Mouse (Mus musculus) cerebellum, adult 18-20 months (tissue): Measurements from ENCODE around the gene Xpo6.

Source experiments
- DNase-seq, 2 experiments: peaks; one replicate each; pipeline ENCODE4 v3.0.0; 2021

The Xpo6 gene

DNA sequence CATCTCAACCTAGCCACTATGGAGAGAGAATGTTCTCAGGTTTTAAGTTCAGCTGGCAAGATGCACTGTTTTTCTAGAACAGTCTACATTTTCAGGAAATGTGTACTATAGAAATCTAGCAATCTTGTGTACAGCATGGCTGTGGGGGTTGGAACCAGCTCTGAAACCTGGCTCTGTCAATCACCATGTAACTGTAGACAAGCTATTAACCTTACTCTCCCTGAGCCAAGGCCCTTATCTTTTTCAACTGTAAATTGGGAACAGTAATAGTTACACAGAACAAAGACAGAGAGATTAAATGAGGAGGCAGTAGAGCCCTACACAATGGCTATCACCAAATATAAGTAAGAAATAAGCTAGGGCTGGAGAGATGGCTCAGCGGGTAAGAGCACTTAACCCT is 8.8 kb downstream of the Xpo6 start:
- DNase-seq: no peak

- DNase-seq: no peak
These were observed 10.8 kb downstream of the Xpo6 start for GRCm38 (mm10) chr7:126189517-126189916.

DNA sequence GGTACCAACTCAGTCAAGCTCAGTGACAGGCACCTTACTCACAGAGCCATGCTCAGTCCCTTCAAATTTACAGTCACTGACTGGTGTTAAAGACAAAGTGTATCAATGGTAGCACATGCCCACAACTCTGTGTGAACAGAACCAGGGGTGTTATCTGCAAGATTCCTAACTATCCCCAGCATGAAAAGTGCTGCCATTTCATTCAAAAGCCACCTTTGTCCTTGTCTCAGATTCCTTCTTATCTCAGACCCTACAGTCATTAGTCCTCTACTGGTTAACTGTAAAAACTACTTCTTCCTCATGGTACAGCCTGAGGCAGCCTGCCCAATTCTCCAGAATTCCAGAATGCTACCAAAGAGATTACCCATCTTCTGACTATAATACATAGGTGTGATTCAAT is 14.3 kb downstream of the Xpo6 start:
- DNase-seq: no peak

DNA sequence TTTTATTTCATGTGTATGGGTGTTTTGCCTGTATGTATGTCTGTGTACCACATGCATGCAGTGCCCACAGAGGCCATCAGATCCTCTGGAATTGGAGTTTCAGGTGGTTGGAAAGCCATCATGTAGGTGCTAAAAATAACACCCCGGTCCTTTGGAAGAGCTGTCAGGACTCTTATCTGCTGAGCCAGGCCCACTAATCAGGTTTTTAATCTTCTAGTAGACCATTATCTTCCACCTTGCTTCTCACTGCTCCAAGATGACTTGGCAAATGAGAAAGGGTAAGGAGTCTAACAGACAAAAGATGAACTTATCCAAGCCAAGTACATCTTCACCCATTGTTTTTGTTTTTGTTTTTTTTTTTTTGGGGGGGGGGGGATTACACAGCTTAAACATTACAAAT is 16.7 kb downstream of the Xpo6 start:
- DNase-seq: no peak

DNA sequence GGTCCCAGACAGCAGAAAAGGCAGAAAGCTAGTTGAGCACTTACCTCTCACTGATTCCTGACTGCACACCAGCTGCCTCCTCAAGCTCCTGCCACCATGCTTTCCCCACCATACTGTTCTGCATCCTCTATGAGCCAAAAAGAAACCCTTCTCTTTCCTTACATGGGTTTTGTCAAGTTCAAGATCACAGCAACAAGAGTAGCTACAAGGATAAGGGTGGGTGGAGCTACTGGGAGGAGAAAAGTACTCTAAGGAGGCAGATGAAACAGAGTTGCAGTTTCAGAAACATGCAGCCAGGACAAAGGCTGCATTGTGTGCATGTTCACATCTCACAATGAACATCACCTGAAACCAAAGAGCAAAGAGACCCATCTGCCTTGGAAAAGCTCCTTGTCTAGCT is 18.8 kb downstream of the Xpo6 start:
- no peak for DNase-seq

GRCm38 (mm10) chr7:126180956-126181355 is 19.3 kb downstream of the Xpo6 start:
- DNase-seq: no peak

DNA sequence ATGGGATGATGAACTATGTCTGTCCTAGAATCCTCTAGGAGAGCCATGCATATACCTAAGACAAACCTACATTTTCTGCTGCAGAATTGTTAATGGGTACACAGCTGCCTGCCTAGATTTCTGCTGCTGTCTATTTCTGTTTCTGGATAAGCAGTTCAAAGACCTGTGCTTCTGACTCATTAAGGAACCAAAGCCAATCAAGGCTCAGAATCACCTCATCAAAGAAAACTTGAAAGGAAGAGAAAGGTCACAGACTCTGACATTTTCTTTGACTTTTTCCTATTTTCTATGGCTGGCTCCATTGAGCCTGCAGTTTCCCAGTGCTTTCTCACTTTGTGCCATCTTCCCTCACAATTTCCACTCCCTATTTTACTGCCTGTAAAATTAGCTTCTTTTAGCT is 21.5 kb downstream of the Xpo6 start:
- no peak for DNase-seq

- no peak for DNase-seq
These were observed 24.3 kb downstream of the Xpo6 start for GRCm38 (mm10) chr7:126175999-126176398.

DNA sequence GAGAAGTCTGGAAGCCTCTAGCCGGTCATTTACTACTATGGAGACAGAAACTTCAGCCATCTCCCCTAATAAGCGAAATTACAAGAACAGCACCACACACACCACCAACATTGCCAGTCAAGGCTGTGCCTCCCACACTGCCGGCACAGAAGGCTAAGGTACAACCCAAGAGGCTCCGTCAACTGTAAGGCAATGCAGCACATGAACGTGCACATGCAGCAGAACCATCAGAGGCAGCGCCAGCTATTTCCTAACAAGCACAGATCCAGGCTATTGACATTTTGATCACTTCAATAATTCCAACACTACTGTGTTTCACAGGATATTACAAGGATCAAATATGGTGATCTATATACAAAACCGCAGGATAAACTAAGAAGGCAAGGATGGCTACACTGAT is 24.8 kb downstream of the Xpo6 start:
- no peak for DNase-seq

DNA sequence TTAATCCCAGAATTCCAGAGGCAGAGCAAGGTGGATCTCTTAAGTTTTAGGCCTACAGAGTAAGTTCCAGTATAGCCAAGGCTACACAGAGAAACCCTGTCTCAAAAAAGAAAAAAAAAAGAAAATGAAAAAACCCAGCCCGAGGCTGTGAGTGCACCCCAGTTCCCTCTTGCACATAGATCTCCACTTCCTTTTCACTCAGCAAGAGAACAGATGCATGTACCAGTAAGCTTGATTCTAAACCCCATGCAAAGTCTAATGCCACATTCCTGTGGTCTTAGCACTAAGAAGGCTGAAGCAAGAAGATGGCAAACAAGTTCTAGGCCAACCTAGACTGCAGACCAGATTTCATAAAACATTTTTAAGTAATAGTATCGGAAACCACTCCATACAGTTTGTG is 25.4 kb downstream of the Xpo6 start:
- no peak for DNase-seq

GRCm38 (mm10) chr7:126172001-126172400 is 28.3 kb downstream of the Xpo6 start:
- DNase-seq: no peak

- no peak for DNase-seq
These were observed 31.7 kb downstream of the Xpo6 start for GRCm38 (mm10) chr7:126168584-126168983.

GRCm38 (mm10) chr7:126167426-126167825 is 32.9 kb downstream of the Xpo6 start:
- no peak for DNase-seq

GRCm38 (mm10) chr7:126166571-126166970 is 33.7 kb downstream of the Xpo6 start:
- no peak for DNase-seq

GRCm38 (mm10) chr7:126158238-126158637 is 42.1 kb downstream of the Xpo6 start:
- no peak for DNase-seq

DNA sequence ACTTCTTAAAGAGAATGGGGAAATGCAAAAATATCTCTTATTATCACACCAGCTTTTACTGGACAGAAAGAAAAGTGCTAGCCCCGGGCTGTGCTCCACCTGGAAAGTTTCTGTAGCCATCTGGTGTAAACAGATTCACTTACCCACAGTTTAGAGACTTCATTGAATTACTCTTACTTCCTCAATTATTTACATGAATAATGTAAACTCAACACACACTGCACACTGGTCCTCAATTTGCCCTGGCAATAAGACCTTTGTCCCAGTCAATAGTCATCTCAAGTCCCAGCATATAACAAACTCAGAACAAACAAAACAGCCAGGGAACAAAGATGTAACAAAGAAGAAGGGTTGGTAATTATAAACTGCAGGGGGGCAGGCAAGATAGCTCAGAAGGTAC is 44.6 kb downstream of the Xpo6 start:
- DNase-seq: no peak

DNA sequence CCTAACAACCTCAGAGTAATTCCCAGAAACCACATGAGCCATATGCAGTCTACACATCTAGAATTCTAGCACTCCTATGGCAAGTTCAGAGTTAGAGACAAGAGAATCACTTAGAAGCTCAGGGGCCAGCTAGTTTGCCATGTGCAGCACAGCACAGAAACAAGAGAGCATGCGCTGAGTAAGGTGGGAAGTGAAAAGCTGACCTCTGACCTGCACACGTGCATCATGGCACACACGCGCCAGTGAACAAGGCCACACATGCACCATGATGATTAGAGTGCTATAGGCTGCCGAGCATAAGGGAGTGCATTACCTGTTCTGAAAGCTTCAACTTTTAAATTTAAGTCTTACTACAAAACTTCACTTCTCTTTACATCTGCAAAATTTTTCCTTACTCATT is 45.6 kb downstream of the Xpo6 start:
- DNase-seq: no peak

DNA sequence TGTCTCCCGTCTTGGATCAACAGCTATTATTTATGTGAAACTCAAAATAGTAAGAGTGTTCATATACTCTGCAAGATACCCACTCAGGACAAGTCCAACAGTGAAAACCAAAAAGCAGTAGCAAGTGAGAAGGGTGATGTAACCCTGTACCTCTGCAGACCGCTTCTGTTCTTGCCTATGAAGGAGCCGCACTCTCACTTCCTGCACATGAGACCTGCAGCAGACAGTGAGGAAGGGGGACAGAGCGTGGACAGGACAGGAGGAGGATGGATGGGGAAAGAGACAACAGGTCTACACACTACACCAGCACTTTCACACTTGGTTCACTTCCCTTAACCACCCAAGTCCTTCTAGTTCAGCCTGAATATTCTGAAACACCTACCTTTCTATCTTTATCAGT is 48.0 kb downstream of the Xpo6 start:
- no peak for DNase-seq

GRCm38 (mm10) chr7:126146156-126146555 is 54.1 kb downstream of the Xpo6 start:
- no peak for DNase-seq

- DNase-seq: no peak
These were observed 55.9 kb downstream of the Xpo6 start for GRCm38 (mm10) chr7:126144364-126144763.

DNA sequence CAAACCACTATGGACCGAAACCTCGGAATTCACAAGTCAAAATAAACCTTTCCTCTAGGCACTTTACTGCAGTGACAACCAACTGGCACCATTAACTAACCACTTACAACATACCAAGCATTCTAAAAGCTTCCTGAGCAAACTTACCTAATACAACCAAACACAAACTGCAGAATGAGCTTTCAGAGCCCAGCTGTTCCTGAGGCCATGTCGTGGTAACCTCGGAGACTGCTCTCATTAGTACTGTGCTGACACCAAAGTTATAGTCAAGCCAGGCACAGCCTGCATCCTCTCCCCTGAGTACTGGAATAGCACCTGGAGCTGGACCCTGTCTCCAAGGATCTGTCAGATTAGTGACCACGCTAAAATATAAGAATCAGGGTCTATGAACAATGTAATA is 62.5 kb downstream of the Xpo6 start:
- no peak for DNase-seq

DNA sequence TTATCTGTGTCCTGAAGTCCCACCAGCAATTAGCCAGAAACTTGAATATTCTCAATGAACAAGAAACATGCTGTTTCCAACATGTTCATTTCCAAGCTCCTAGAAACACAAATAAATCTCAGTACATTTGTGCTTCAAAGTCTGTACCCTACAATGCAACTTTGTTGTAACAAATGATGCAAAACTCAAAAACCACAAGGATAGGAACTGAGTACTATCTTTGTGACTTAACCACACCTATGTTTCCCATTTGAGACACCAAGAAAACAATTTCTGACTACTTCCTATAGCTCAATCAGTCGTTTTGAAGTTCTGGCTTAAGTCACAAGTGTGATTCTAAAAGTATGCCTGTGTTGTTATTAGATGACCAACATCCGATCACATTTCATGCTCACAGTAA is 64.9 kb downstream of the Xpo6 start:
- no peak for DNase-seq

DNA sequence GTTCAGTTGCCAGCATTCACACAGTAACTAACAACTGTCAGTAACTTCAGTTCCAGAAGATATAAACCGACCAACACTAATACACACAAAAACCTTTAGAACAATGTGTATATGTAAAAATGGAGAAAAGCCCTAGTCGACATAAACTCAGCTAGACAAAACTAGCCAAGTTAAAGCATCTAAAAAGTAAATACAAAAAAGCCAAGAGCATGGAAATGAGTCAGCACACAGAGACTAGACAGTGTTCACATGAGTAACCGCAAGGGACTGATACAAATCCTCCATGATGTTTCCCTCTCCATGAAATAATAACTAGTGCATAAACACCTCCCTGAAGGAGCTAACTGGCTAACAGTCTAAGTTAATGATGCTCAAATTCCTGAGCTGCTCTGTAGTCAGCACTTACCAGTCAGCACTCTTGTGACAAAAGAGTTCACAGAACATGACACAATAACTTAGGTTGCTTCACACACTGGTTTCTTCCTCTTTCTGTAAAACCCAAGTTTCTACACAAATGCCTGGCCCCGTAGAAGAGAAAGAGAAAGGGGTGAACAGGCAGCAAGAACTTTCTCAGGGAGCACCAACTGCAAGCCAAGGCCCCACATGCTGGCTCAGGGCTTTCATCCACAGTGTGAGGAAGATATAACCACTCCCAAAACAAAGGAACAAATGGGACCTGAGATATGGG is 65.5 kb downstream of the Xpo6 start:
- no peak for DNase-seq

DNA sequence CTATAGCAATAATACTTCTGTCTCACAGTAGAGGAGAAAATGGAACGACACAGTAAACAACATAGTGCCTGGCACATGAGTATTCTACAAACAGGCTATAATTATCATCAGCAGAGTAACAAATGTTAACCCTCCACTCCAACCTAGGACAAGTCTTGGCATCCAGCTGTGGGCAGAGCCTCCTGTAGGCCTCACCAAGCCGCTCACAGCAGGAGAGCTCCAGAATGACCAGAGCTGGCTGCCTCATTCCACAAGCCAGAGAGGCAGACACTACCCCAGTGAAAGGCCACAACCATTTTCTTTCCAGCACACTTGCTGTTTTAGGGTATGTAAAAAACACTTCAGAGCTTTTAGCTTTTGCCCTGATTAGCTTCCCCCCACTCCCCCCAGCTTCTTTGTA is 72.6 kb downstream of the Xpo6 start:
- DNase-seq: no peak

DNA sequence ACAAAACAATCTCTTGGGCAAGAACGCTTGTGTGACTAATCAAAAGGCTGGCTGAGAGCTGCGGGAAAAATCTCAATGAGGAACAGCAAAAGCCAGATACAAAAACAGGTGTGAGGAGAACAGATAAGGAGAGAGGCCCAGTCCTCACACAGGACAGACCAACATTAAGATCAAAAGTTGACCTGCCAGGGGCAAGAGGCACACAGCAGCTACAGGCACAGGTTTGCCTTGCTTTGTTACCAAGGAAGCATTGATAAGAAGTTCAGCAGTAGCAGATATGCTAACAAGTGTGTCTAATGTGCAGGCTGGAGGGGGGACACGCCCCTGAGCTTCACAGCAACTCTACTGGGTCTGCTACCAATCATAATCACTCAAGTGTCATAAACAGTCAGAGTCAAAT is 73.8 kb downstream of the Xpo6 start:
- DNase-seq: no peak

- DNase-seq: no peak
These were observed 78.8 kb downstream of the Xpo6 start for GRCm38 (mm10) chr7:126121533-126121932.
